Mouse (Mus musculus) layer of hippocampus, adult 18-20 months (tissue): ENCODE data around the gene Mif. TPM values are rescaled to one million over a fixed set of nuclear protein-coding genes. Genes with fewer than 3 reads are reported as not detected.
A peak's percentile ranks its signal among the peaks of the same experiment; 100 is the strongest.

ENCODE experiments used
- DNase-seq, 2 experiments: peaks; one replicate each; pipeline ENCODE4 v3.0.0; 2022; ENCODE audit warnings: low spot score in 2 of 2
- total RNA-seq, 2 experiments: library from RNA; stranded (reverse); gene quantifications; 2 replicates each; pipeline ENCODE4 v1.2.3; 2021

Gene Mif
- total RNA-seq, 2 experiments from 2014 or later: 477 to 485 TPM

DNA sequence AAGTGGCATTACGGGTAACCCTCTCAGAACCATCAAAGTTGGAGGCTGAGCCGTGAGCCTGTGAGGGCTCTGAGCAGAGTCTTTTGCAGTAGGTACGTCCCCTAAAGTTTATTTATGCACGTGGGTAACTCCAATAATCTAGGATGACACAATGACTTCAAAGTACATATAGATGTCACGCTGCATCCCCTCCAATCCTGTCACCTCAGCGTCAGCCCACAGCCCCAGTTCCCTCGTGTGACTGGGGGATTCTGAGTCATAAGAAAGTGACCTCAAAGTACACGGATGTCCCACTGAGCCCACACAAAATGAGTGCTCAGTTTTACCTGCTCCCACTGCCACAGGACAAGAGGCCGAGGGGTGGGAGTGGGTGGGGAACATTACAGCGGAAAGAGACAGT lies 20.9 kb downstream of the Mif start:
- DNase-seq: no peak

DNA sequence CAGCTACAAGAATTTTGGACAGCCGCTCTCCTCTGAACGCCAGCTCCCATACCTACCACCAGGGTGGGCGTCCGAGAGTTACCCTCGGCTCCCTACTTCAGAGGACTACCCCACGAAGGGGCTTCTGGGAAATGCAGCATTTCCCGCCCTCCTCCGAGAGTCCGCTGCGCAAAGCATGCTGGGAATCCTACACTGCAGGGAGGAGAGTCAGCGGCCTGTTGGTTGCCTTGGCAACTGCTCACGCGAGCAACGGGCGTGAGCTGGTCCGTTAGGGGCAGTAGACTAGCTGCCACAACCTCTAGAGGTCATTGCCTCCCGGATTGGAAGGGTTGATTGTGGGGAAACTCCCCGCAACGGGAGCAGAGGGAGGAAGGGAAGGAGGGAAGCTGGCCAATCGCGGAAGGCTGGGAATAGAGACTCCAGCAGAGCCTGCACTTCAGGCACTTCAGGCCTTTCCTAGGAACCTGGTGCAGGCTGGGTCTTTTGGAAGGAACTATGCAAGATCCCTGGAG lies 22.7 kb downstream of the Mif start, which contains the start of gene Gstt2:
TSS of gene Gstt2 (minus strand) at position 177 of the 512 bp plus-strand sequence.
- DNase-seq: peak; percentile 88 to 93

GRCm38 (mm10) chr10:75835761-75836531 lies 24.1 kb downstream of the Mif start:
- DNase-seq: no peak

- no peak for DNase-seq
Measured at GRCm38 (mm10) chr10:75835307-75835706, 24.7 kb downstream of the Mif start.

GRCm38 (mm10) chr10:75834721-75835120 lies 25.3 kb downstream of the Mif start:
- DNase-seq: no peak

DNA sequence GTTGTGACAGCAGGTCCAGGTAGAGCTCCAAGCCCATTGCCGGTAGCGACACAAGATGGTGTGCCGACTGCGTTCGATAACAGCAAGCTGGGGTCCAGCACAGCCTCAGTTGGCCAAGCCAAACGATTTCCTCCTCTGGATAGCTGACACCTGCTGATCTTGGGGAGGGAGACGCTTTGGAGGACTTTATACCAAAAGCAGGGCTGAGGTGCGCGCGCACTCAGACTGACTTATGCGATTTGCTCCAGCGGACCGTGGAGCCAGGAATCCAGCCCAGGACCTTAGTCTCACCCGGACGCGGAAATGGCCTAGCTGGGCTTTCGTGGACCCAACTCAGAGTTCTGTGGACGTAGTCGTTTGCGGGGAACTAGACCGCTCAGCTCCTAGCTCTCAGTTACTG lies 25.8 kb downstream of the Mif start:
- DNase-seq: no peak

- DNase-seq: no peak
Measured at GRCm38 (mm10) chr10:75833456-75834080, 26.5 kb downstream of the Mif start.

- DNase-seq: peak in 1 of 2 experiments; percentile 34
Measured at GRCm38 (mm10) chr10:75832272-75832895, 27.7 kb downstream of the Mif start.

DNA sequence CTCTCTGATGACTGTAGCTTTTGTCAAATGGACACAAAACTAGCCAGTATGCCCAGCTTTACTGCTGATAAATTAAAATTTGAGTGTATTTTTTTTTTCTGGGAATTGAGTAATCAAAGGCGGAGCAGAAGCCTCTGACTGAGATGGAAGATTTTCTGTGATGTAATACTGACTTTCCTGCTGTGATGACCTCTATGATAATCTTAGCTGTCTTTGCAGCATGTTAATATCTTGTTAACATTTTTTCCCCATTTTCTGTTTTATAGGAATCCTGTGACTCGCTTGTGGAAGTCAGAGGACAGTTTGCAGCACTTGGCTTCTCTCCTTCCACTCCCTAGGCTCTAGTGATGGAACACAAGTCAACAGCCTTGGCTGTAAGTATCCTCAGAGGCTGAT lies 29.8 kb downstream of the Mif start:
- no peak for DNase-seq

- no peak for DNase-seq
Measured at GRCm38 (mm10) chr10:75829529-75830274, 30.3 kb downstream of the Mif start.

GRCm38 (mm10) chr10:75828500-75828931 lies 31.5 kb downstream of the Mif start:
- DNase-seq: peak; percentile 21 to 51

DNA sequence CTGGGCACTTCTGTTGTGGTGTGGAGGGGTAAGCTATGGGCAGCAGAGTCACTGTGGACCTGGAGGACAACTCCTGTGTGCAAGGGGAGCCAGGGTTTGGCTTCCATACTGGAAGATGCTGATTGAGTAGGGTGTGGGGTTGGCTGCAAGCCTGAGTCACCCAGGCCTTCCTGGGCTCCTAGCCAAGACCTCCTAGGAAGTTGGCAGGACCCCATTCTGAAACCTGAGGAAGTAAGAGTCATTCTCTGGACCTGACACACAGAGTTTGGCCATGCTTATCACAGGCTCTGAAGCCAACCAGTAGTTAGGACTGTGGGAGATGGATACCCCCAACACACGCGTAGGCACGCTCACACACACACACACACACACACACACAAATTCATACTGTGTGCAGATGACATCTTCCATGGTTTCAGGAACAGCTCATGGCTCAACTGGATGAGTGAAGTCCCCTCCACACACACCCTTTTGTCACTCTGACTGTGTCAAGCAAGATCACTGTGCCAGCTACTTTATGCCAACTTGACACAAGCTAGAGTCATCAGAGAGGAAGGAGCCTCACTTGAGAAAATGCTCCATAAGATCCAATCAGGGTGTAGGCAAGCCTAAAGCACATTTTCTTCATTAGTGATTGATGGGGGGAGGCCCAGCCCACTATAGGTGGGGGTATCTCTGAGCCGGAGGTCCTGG lies 32.2 kb downstream of the Mif start:
- DNase-seq: no peak

DNA sequence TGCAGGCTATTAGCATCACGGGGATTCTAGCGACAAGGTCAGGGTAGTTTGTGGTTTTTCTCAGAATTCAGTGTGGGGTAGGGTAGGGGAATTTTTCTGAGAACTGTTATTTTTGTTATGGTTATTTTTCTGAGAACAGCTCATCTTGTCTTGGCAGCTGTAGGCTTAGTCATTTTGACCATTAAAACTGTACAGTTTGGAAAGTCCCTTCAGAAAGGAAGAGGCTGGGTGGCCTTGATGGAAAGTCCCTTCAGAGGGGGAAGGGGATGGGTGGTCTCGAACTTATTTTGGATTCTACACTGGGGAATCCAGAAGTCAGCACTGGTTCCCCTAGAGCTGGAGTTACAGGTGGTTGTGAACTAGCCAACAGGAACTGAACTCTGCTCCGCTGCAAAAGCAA lies 35.5 kb downstream of the Mif start:
- DNase-seq: no peak

DNA sequence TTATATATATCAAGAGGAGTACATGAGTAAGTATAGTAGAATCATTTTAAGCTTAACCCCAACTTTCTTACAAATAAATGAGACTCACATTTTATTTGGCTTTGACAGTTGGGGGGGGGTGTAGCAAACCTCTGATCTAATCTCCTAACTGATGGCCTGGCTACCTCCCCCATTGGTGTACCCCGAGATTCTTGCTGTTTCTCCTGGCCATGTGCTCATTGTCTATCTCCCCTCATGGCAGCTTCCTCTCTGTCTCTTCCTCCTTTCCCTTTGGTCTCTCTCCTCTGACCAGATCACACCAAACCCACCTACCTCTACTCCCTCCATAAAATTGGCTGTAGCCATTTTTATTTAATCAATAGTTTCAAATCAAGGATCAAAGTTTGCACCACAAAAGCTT lies 36.3 kb downstream of the Mif start:
- DNase-seq: no peak

DNA sequence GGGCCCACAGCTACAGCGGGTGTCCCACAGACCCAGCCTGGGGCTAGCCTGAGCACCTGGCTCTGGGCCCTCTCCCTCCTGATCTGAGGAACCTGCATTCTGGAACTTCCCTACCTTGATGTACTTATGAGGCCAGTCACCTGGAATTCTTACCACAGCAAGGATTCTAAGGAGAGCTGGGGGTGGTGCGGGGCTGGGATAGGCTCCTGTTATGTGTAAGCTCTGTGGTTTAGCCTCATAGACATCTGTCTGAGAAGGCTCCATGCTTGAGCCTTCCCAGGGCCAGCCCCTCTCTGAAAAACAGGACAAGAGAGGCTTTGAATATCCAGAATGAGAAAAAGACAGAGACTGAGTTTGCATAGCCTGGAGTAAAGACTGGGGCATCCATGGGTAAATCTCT lies 37.6 kb downstream of the Mif start, which contains the start of gene Gstt4:
TSS of gene Gstt4 (minus strand) at position 101 of the 400 bp plus-strand sequence.
- no peak for DNase-seq

DNA sequence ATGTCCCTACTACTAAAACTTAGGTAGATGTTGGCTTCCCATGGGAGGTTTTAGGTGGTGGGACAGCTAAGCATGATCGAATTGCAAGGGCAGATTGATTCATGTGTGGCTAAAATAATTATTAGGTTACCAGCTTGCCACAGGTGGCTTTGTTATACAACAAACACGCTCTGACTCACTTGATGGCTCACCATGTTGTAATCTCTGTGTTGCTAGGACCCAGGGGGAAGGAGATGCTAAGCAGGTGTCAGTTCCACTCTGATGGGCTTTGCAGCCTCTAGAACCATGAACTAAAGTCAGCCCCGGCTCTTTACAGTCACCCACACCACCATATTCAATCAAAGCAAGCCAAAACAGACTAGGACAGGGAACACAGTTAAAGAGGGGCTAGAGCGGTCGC lies 40.2 kb downstream of the Mif start:
- no peak for DNase-seq

DNA sequence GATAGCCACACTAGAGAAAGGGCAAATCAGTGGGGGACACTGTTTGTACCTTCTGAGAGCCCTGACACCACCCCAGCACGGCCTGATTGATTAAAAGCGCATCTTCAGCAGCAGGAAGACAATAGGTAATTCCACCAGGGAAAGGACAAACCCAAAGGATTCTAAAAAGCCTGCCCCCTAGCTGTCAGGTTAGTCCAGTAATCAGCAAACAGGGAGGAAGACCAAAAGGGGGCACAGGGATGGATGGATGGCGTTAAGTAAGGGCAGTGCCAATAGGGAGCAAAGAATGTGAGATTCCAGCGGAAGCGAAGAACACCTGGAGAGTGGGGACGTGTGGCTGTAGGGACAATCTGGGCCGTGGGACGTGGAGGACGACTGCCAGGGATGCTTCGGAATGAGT lies 41.4 kb downstream of the Mif start:
- no peak for DNase-seq
